Mouse (Mus musculus) kidney, adult 2 months (tissue): ENCODE measurements around the gene Gm1673. TPM values are rescaled to one million over a fixed set of nuclear protein-coding genes. Genes with fewer than 3 reads are reported as not detected.

Experiments used
- DNase-seq: peaks from one replicate; pipeline ENCODE4 v3.0.0; 2021
- H3K27ac ChIP-seq: fragments of 200-500 bp; 2 replicates; pipeline ENCODE4 v1.5.1; 2012; ENCODE audit warnings: low read depth, low read length, control low read depth, inconsistent platforms; ENCODE audit not compliant: insufficient read depth
- H3K27me3 ChIP-seq: fragments of 200-500 bp; replicated peaks from 2 replicates; pipeline ENCODE4 v1.6.1; 2012; ENCODE audit warnings: mild to moderate bottlenecking, moderate library complexity, low read length, inconsistent platforms; ENCODE audit not compliant: control insufficient read depth, insufficient read depth
- H3K36me3 ChIP-seq: fragments of 200-500 bp; 2 replicates; pipeline ENCODE4 v1.6.1; 2012; ENCODE audit warnings: mild to moderate bottlenecking, moderate library complexity, low read length, inconsistent platforms; ENCODE audit not compliant: control insufficient read depth, insufficient read depth
- H3K4me1 ChIP-seq: fragments of 200-500 bp; 2 replicates; pipeline ENCODE4 v1.6.1; 2011; ENCODE audit warnings: low read length; ENCODE audit not compliant: control insufficient read depth, insufficient read depth
- H3K4me3 ChIP-seq: fragments of 200-500 bp; 2 replicates; pipeline ENCODE4 v1.5.1; 2011; ENCODE audit warnings: mild to moderate bottlenecking, low read depth, low read length, control low read depth; ENCODE audit not compliant: insufficient read depth
- CTCF ChIP-seq: fragments of 200-500 bp; conservative IDR thresholded peaks from 2 replicates; pipeline ENCODE4 v1.5.1; 2011; ENCODE audit warnings: low read depth, mild to moderate bottlenecking, control low read depth, low read length, moderate library complexity, mixed read lengths; ENCODE audit not compliant: insufficient read depth, insufficient read length
- POLR2A ChIP-seq: fragments of 200-500 bp; IDR thresholded peaks from one replicate; pipeline ENCODE4 v1.6.1; 2011; ENCODE audit warnings: low read depth, low read length, control low read depth
- WGBS: fragments of 180-500 bp; shearing (Covaris S2); methylation state at CpG from one replicate; pipeline ENCODE4 v1.1.7; 2018; 5-methylcytosine and 5-hydroxymethylcytosine counted together
- polyA plus RNA-seq: library from polyadenylated mRNA; depleted of rRNA; stranded (reverse); fragments of >200 nt; gene quantifications from 2 replicates; pipeline ENCODE4 v1.2.3, GENCODE M21; 2012

Gm1673 gene
- polyA plus RNA-seq, 1 experiment, result 3.3 TPM

DNA sequence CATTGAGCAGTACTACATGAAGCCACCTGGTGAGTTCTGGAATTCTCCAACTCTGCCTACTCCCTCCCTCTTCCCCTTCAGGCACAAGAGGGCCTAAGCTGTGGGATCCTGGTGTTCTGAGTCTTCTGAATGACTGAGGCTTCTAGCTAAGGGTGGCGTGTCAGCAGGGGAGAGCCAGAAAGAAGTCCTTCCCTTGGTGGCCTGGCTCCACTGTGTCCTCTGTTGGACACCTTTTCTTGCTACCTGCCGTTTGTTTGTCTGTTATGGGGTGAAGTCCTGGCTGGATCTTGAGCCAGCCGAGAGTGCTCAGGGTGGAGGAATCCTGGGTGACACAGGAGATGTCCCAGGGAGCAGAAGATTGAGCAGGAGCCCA is 15.3 kb downstream of the Gm1673 start:
- Histone ChIP-seq H3K4me1 (no peaks in the 10 kb centered on the region), H3K27ac (no peak overlapping the region), H3K36me3 (no peaks in the 10 kb centered on the region), H3K4me3 (no peak overlapping the region), H3K27me3 (peaks cover 2% of the 10 kb centered on the region; the same call in 1 of the 2 replicates)
- no peak for DNase-seq
- TF ChIP-seq CTCF (no peak), POLR2A (no peak)
- WGBS, result 95% methylated on average over 3 of the region's 3 CpGs

GRCm38 (mm10) chr5:33999466-34000090 is 16.3 kb downstream of the Gm1673 start:
- Histone ChIP-seq H3K27me3 (peaks cover 2% of the 10 kb centered on the region; the same call in 1 of the 2 replicates), H3K36me3 (no peaks in the 10 kb centered on the region), H3K4me1 (no peaks in the 10 kb centered on the region), H3K4me3 (no peak overlapping the region), H3K27ac (no peak overlapping the region)
- TF ChIP-seq POLR2A (no peak), CTCF (no peak)
- 68% methylated on average over 6 of the region's 6 CpGs for WGBS
- peak; percentile 22 for DNase-seq

GRCm38 (mm10) chr5:34000809-34001208 is 17.6 kb downstream of the Gm1673 start:
- H3K27me3 ChIP-seq, result peaks cover 2% of the 10 kb centered on the region; the same call in 1 of the 2 replicates
- WGBS, result 96% methylated on average over 25 of the region's 25 CpGs
- TF ChIP-seq CTCF (no peak), POLR2A (no peak)
- H3K4me1 ChIP-seq, result no peaks in the 10 kb centered on the region
- no peak overlapping the region for H3K4me3 ChIP-seq
- H3K36me3 ChIP-seq, result no peaks in the 10 kb centered on the region
- no peak for DNase-seq
- H3K27ac ChIP-seq, result no peak overlapping the region

GRCm38 (mm10) chr5:34001401-34001800 is 18.2 kb downstream of the Gm1673 start:
- Histone ChIP-seq H3K36me3 (no peaks in the 10 kb centered on the region), H3K27ac (no peak overlapping the region), H3K4me1 (no peaks in the 10 kb centered on the region), H3K27me3 (no peaks in the 10 kb centered on the region; the same call in 1 of the 2 replicates), H3K4me3 (no peak overlapping the region)
- DNase-seq, result no peak
- TF ChIP-seq POLR2A, result no peak
- no peak for TF ChIP-seq CTCF
- WGBS, result 88% methylated on average over 1 of the region's 1 CpGs

DNA sequence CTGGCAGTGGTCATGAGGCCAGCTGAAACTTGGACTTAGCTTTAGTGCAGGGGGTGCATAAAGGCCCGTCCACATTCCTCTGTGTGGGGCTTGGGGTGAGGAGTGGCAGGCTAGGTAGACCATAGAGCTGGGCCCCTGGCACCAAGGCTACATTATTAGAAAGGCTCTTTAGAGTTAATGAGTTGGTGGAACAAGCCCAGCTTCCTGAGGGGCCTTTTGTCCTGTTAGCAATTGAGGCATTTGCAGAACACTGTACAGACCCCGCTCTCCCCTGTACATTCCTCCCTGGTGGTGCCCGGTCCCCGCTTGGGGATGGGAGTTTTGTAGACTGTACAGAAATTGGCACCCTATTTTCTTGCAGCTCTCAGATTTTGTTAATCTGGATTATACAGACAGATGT is 19.4 kb downstream of the Gm1673 start:
- no peaks in the 10 kb centered on the region for H3K36me3 ChIP-seq
- no peak overlapping the region for H3K27ac ChIP-seq
- DNase-seq, result no peak
- WGBS, result 94% methylated on average over 4 of the region's 4 CpGs
- TF ChIP-seq POLR2A (no peak), CTCF (no peak)
- H3K4me1 ChIP-seq, result no peaks in the 10 kb centered on the region
- no peaks in the 10 kb centered on the region for H3K27me3 ChIP-seq
- no peak overlapping the region for H3K4me3 ChIP-seq

DNA sequence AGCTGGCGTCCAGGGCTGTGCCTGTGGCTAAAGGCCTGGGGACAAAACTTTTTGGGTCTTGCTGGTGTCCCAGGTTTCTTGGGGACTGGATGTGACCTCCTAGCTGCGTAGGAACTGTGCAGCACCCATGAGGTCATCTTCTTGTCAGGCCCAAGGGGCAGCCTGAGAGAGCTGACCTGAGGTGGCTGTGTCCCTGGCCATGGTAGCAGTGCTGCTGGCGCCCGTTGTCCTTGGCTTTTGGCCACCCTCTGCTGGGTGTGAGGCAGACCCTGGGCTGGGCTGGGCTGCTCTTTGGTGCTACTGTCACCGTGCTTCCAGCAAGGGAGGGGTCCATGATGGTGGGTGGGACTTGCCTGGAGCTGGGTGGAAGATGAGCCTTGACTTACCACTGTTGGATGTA is 21.4 kb downstream of the Gm1673 start:
- no peaks in the 10 kb centered on the region for H3K27me3 ChIP-seq
- H3K4me3 ChIP-seq, result no peak overlapping the region
- H3K27ac ChIP-seq, result no peak overlapping the region
- no peak for DNase-seq
- no peaks in the 10 kb centered on the region for H3K4me1 ChIP-seq
- H3K36me3 ChIP-seq, result no peaks in the 10 kb centered on the region
- 83% methylated on average over 5 of the region's 5 CpGs for WGBS
- TF ChIP-seq CTCF, result no peak
- TF ChIP-seq POLR2A, result no peak

GRCm38 (mm10) chr5:34006832-34007231 is 23.6 kb downstream of the Gm1673 start:
- H3K27ac ChIP-seq, result no peak overlapping the region
- no peak overlapping the region for H3K4me3 ChIP-seq
- H3K27me3 ChIP-seq, result no peaks in the 10 kb centered on the region
- no peaks in the 10 kb centered on the region for H3K4me1 ChIP-seq
- DNase-seq, result no peak
- 84% methylated on average over 4 of the region's 4 CpGs for WGBS
- H3K36me3 ChIP-seq, result no peaks in the 10 kb centered on the region
- no peak for TF ChIP-seq CTCF
- TF ChIP-seq POLR2A, result no peak
